Mouse (Mus musculus): ENCODE measurements at regions not wholly inside any gene's neighbourhood (a gene's known extent, or its start where the extent isn't known, plus 50 kb on each side); places are given as distances from the start of the nearest gene placed in this dataset.
"Not testable (repeated sequence)": the region's sequence is repeated elsewhere in the genome, so short reads cannot be mapped to it uniquely, and the experiment has no call there.

GRCm38 (mm10) chr12:74825664-74826063, 351.5 kb downstream of the Kcnh5 start:
- no peaks in the 10 kb centered on the region for H3K36me3 ChIP-seq
- ATAC-seq (ENCODE audit: extremely low read depth, insufficient number of reproducible peaks, low FRiP score, low TSS enrichment) = no peak
- peak overlapping the region; percentile 5; the same call in 1 of the 2 replicates for H3K27ac ChIP-seq (replicated peaks)
- 40% methylated on average over 3 of the region's 3 CpGs for WGBS
- H3K9ac ChIP-seq = no peak overlapping the region
- no peak overlapping the region for H3K4me2 ChIP-seq
- peaks cover 6% of the 10 kb centered on the region; the same call in 1 of the 2 replicates for H3K4me1 ChIP-seq
- H3K27me3 ChIP-seq (replicated peaks) = no peaks in the 10 kb centered on the region
- H3K9me3 ChIP-seq = no peaks in the 10 kb centered on the region
- no peak overlapping the region for H3K4me3 ChIP-seq

GRCm38 (mm10) chr12:74824735-74825494, 352.2 kb downstream of the Kcnh5 start:
- Histone ChIP-seq H3K9ac (no peak overlapping the region), H3K4me1 (peaks cover 6% of the 10 kb centered on the region; the same call in 1 of the 2 replicates), H3K27me3 (replicated peaks) (no peaks in the 10 kb centered on the region), H3K27ac (replicated peaks) (peak overlapping the region; percentile 24; the same call in 1 of the 2 replicates), H3K4me2 (no peak overlapping the region), H3K9me3 (no peaks in the 10 kb centered on the region), H3K36me3 (no peaks in the 10 kb centered on the region), H3K4me3 (no peak overlapping the region)
- ATAC-seq (ENCODE audit: extremely low read depth, insufficient number of reproducible peaks, low FRiP score, low TSS enrichment) = peak; percentile 37; the same call in 1 of the 2 replicates
- WGBS = 19% methylated on average over 3 of the region's 3 CpGs

GRCm38 (mm10) chr12:74816181-74816580, 361.0 kb downstream of the Kcnh5 start:
- H3K4me2 ChIP-seq; H3K36me3 ChIP-seq; ATAC-seq (ENCODE audit: extremely low read depth, insufficient number of reproducible peaks, low FRiP score, low TSS enrichment); H3K4me1 ChIP-seq; H3K27me3 ChIP-seq (replicated peaks); H3K9me3 ChIP-seq; H3K27ac ChIP-seq (replicated peaks); H3K9ac ChIP-seq; H3K4me3 ChIP-seq: not testable (repeated sequence)
- WGBS = 71% methylated on average over 3 of the region's 3 CpGs

GRCm38 (mm10) chr12:74808571-74808970, 368.6 kb downstream of the Kcnh5 start:
- not testable (repeated sequence) for H3K9ac ChIP-seq; ATAC-seq (ENCODE audit: extremely low read depth, insufficient number of reproducible peaks, low FRiP score, low TSS enrichment)
- 69% methylated on average over 2 of the region's 2 CpGs for WGBS

GRCm38 (mm10) chr12:74807926-74808325, 369.2 kb downstream of the Kcnh5 start:
- H3K4me1 ChIP-seq; H3K27ac ChIP-seq (replicated peaks); H3K4me2 ChIP-seq; H3K27me3 ChIP-seq (replicated peaks); H3K36me3 ChIP-seq; H3K9ac ChIP-seq; ATAC-seq (ENCODE audit: extremely low read depth, insufficient number of reproducible peaks, low FRiP score, low TSS enrichment); H3K4me3 ChIP-seq: not testable (repeated sequence)
- H3K9me3 ChIP-seq = peaks cover 17% of the 10 kb centered on the region
- 88% methylated on average over 15 of the region's 15 CpGs for WGBS

More at GRCm38 (mm10) chr12:74808571-74808970, 368.6 kb downstream of the Kcnh5 start:
- H3K27ac ChIP-seq (replicated peaks); H3K4me1 ChIP-seq; H3K4me3 ChIP-seq; H3K27me3 ChIP-seq (replicated peaks); H3K4me2 ChIP-seq; H3K36me3 ChIP-seq: not testable (repeated sequence)
- peaks cover 17% of the 10 kb centered on the region for H3K9me3 ChIP-seq

GRCm38 (mm10) chr12:74803740-74804512, 373.2 kb downstream of the Kcnh5 start:
- Histone ChIP-seq H3K9ac (no peak overlapping the region), H3K9me3 (peaks cover 8% of the 10 kb centered on the region), H3K4me3 (no peak overlapping the region), H3K4me2 (no peak overlapping the region), H3K4me1 (no peaks in the 10 kb centered on the region), H3K36me3 (no peaks in the 10 kb centered on the region), H3K27me3 (replicated peaks) (no peaks in the 10 kb centered on the region), H3K27ac (replicated peaks) (no peak overlapping the region)
- WGBS = 47% methylated on average over 13 of the region's 13 CpGs
- peak; percentile 74 for ATAC-seq (ENCODE audit: extremely low read depth, insufficient number of reproducible peaks, low FRiP score, low TSS enrichment)

- Histone ChIP-seq H3K9ac (no peak overlapping the region), H3K4me2 (no peak overlapping the region), H3K9me3 (no peaks in the 10 kb centered on the region), H3K27ac (replicated peaks) (no peak overlapping the region), H3K36me3 (no peaks in the 10 kb centered on the region), H3K4me1 (no peaks in the 10 kb centered on the region), H3K4me3 (no peak overlapping the region), H3K27me3 (replicated peaks) (no peaks in the 10 kb centered on the region)
- 63% methylated on average over 3 of the region's 3 CpGs for WGBS
- ATAC-seq (ENCODE audit: extremely low read depth, insufficient number of reproducible peaks, low FRiP score, low TSS enrichment) = no peak
Observed at GRCm38 (mm10) chr12:74792036-74792435, 385.1 kb downstream of the Kcnh5 start.

GRCm38 (mm10) chr12:74762284-74762683, 414.8 kb downstream of the Kcnh5 start:
- no peak overlapping the region for H3K4me3 ChIP-seq
- no peak for ATAC-seq (ENCODE audit: extremely low read depth, insufficient number of reproducible peaks, low FRiP score, low TSS enrichment)
- 89% methylated on average over 1 of the region's 1 CpGs for WGBS

GRCm38 (mm10) chr12:74745051-74745450, 428.9 kb upstream of the Gm11042 start:
- Histone ChIP-seq H3K4me3 (no peak overlapping the region), H3K27me3 (replicated peaks) (no peaks in the 10 kb centered on the region), H3K9ac (no peak overlapping the region), H3K4me2 (no peak overlapping the region), H3K27ac (replicated peaks) (no peak overlapping the region), H3K36me3 (no peaks in the 10 kb centered on the region), H3K9me3 (no peaks in the 10 kb centered on the region), H3K4me1 (no peaks in the 10 kb centered on the region)
- ATAC-seq (ENCODE audit: extremely low read depth, insufficient number of reproducible peaks, low FRiP score, low TSS enrichment) = no peak
- WGBS = 83% methylated on average over 1 of the region's 1 CpGs

More at GRCm38 (mm10) chr12:74762284-74762683, 414.8 kb downstream of the Kcnh5 start:
- no peaks in the 10 kb centered on the region for H3K36me3 ChIP-seq
- no peak overlapping the region for H3K4me2 ChIP-seq
- no peaks in the 10 kb centered on the region for H3K27me3 ChIP-seq (replicated peaks)
- H3K9ac ChIP-seq = no peak overlapping the region
- H3K27ac ChIP-seq (replicated peaks) = no peak overlapping the region
- no peaks in the 10 kb centered on the region for H3K9me3 ChIP-seq
- no peaks in the 10 kb centered on the region for H3K4me1 ChIP-seq

- no peak overlapping the region for H3K27ac ChIP-seq (replicated peaks)
- ATAC-seq (ENCODE audit: extremely low read depth, insufficient number of reproducible peaks, low FRiP score, low TSS enrichment) = no peak
- H3K4me2 ChIP-seq = no peak overlapping the region
- no peaks in the 10 kb centered on the region for H3K27me3 ChIP-seq (replicated peaks)
- WGBS = 89% methylated on average over 2 of the region's 2 CpGs
- H3K36me3 ChIP-seq = no peaks in the 10 kb centered on the region
- no peak overlapping the region for H3K9ac ChIP-seq
- H3K4me3 ChIP-seq = no peak overlapping the region
- H3K9me3 ChIP-seq = 0 out of 2 replicates have a peak, but pooled peaks cover 5% of the 10 kb centered on the region
- no peaks in the 10 kb centered on the region for H3K4me1 ChIP-seq
Observed at GRCm38 (mm10) chr12:74728866-74729265, 412.7 kb upstream of the Gm11042 start.

GRCm38 (mm10) chr12:74679149-74679548, 363.0 kb upstream of the Gm11042 start:
- H3K4me1 ChIP-seq = no peaks in the 10 kb centered on the region
- H3K4me3 ChIP-seq = no peak overlapping the region
- H3K9ac ChIP-seq = no peak overlapping the region
- no peaks in the 10 kb centered on the region for H3K27me3 ChIP-seq (replicated peaks)
- H3K36me3 ChIP-seq = no peaks in the 10 kb centered on the region
- H3K27ac ChIP-seq (replicated peaks) = no peak overlapping the region
- ATAC-seq (ENCODE audit: extremely low read depth, insufficient number of reproducible peaks, low FRiP score, low TSS enrichment) = no peak
- H3K4me2 ChIP-seq = no peak overlapping the region
- WGBS = 50% methylated on average over 3 of the region's 3 CpGs
- no peaks in the 10 kb centered on the region for H3K9me3 ChIP-seq
